Mouse (Mus musculus) gastrocnemius, postnatal 4 days (tissue): Measurements from ENCODE around the gene Ppp3cb. TPM values are rescaled to one million over a fixed set of nuclear protein-coding genes. Genes with fewer than 3 reads are reported as not detected.
"Not testable (repeated sequence)": the region's sequence is repeated elsewhere in the genome, so short reads cannot be mapped to it uniquely, and the experiment has no call there.

ENCODE experiments used
- DNase-seq, 2 experiments: peaks; one replicate each; pipeline ENCODE4 v3.0.0; 2021 to 2022; ENCODE audit warnings: low spot score in 2 of 2, mixed read lengths in 2 of 2
- long read RNA-seq, 2 experiments: library from polyadenylated mRNA; stranded (forward); transcript quantifications; one replicate each; pipeline ENCODE4 v2.0.0; 2021
- total RNA-seq, 2 experiments: library from RNA; stranded (reverse); gene quantifications; 2 replicates each; pipeline ENCODE4 v1.2.3; 2021

The Ppp3cb gene
- 100 to 1,000 TPM; 116 to 125 TPM for total RNA-seq
- long read RNA-seq, experiment 1, transcript Ppp3cb-205 (14 exons, 3,298 nt): minor isoform, 8 of 50 reads
- long read RNA-seq, experiment 1, transcript Ppp3cb-202 (14 exons, 3,831 nt): major isoform, 17 of 50 reads
- long read RNA-seq, experiment 1, partial matches to known transcripts: 0 of 50 reads
- long read RNA-seq, experiment 1, other reads (novel, unspliced or antisense): 21 of 50 reads
- long read RNA-seq, experiment 2, transcript Ppp3cb-205 (14 exons, 3,298 nt): minor isoform, 11 of 67 reads
- long read RNA-seq, experiment 2, transcript Ppp3cb-202 (14 exons, 3,831 nt): major isoform, 16 of 67 reads
- long read RNA-seq, experiment 2, partial matches to known transcripts: 3 of 67 reads
- long read RNA-seq, experiment 2, other reads (novel, unspliced or antisense): 32 of 67 reads

DNA sequence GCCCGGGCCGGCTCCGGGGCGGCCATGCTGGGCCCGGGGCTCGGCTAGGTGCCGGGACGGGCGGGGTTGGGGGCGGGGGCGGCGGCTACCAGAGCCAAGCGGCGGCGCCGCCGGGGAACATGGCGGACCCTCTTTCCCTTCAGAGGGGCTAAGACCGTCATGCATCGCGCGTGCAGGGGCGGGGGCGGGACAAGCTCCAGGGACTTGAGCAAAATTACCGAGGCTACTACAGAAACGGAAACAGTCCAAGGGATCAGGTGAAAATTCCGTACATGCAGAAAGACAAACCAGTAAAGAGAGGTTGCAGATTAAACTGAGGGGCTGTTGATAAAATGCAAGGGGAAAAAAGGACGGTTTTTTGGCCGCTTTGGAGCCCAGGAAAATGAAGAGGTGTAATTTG is at the start of gene Ppp3cb:
Gene Ppp3cb, minus strand, starts transcription at position 159 of the 400 bp plus-strand sequence.
- peak; percentile 70 to 84 for DNase-seq

GRCm38 (mm10) chr14:20595781-20596180 is 49.4 kb upstream of the Ppp3cb start:
- DNase-seq: no peak

DNA sequence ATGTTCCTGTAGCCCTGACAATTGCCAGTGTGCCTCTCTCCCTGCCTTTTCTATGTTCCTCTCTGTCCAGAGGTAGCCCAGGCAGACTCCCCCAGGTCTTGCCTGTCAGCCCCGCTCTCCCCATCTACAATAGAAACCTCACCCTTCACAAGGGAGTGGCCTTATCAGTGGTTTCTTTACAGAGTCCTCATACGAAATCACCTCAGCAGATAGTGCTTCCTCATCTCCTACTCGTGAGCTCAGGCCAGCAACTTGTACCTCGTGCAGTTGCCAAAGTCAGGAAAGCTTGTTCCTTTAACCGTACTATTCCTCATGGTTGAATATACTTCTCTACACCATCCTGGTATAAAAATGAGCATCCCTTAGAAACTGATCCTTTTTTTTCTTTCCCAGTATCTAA is 41.1 kb upstream of the Ppp3cb start:
- no peak for DNase-seq

DNA sequence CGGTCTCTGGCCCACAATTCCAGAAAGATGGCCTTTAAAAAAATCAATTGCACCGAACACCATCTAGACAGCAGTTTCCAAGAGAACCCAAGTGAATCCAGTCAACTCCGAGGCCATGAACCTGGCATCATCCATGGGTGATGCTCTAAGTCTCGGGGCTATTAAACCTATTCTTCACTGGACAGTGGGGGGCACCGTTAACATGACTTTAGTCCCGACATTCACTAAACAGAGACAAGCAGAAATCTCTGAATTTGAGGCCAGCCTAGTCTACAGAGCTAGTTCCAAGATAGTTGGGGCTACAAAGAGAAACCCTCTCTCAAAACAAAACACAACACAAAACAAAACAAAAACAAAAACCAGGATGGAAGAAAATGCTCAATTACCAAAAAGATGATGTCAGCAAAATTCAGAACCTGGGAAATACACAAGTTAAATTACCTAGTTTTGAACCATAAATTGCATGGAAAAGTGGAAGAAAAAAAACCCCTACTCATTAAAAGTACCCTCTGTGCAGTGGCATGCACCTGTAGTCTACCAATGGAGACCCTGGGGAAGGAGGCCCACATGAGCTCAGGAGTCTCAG is 32.5 kb upstream of the Ppp3cb start:
- no peak for DNase-seq

- peak; percentile 26 to 68 for DNase-seq
Observed at GRCm38 (mm10) chr14:20576179-20576578, 29.8 kb upstream of the Ppp3cb start.

- DNase-seq: not testable (repeated sequence)
Observed at GRCm38 (mm10) chr14:20573196-20573595, 26.8 kb upstream of the Ppp3cb start.

- DNase-seq: no peak
Observed at GRCm38 (mm10) chr14:20565256-20566021, 19.1 kb upstream of the Ppp3cb start.

GRCm38 (mm10) chr14:20564692-20565091 is 18.3 kb upstream of the Ppp3cb start:
- DNase-seq: no peak

GRCm38 (mm10) chr14:20561897-20562296 is 15.5 kb upstream of the Ppp3cb start:
- DNase-seq: no peak

GRCm38 (mm10) chr14:20550136-20550535 is 3.8 kb upstream of the Ppp3cb start:
- no peak for DNase-seq

DNA sequence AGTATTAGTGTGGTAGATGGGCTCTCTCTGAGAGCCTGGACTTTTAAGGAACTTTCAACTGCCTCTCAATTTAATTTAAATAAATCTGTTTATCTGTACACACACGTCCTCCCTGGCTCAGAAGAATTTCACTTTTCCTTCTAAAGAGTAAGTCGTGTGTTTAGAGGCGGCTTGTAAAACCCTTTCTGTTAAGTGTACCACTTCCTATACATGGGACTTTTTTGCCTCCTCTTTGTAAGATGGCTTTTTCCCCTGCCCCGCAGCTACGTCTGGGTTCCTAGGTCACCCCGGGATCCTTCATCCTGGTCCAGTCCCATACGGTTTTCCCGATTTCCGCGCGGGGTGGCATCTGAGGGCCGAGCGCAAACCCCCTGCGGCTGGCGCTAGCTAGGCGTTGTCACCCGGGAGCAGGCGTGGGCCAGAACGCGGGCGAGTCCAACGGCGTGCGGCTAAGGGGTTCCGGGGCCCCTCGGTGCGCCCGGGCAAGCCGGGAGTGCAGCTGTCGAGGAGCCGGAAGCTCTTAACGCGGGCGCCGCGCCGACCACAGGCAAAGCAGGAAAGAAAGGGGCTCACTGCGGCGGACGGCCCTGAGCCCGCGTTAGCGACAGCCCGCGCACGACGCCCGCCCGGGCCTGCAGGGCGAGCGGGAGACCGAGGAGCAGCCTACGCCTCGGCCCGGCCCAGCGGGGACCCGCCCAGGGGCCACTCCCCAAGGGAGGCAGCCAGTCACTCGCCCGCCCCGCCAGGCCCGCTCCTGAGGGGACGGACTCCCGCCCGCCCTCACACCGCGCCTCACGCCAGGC is 643 bp downstream of the Ppp3cb start:
- peak; percentile 83 to 91 for DNase-seq

DNA sequence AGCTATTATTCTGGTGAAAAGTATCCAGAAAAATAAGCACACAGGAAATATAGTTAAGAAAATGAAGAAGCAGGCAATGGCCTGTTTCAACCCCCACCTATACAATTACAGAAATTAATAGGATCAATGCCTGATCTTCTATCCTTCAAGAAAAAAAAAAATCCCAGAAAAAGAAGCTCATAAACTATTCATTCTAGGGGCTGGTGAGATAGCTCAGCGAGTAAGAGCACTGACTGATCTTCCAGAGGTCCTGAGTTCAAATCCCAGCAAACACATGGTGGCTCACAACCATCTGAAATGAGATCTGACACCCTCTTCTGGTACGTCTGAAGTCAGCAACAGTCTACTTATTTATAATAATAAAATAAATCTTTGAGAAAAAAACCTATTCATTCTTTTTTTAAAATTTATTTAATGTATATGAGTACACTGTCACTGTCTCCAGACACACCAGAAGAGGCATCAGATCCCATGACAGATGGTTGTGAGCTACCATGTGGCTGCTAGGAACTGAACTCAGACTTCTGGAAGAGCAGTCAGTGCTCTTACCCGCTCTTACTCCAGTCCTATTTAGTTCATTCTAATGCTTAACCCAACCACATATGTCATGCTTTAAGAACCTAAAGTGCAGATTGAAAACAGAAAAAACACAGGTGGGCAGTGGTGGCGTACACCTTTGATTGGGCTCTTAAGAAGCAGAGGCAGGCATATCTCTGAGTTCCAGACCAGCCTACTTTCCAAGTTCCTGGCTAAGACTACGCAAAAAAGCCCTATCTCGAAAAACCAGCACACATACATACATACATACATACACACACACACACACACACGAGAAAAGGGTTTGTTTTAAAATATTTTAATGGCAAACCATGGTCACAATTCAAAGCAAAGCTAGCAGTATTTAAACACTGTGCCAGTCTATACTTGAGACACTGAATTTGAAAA is 1.6 kb downstream of the Ppp3cb start:
- no peak for DNase-seq

GRCm38 (mm10) chr14:20529643-20530042 is 16.7 kb downstream of the Ppp3cb start:
- DNase-seq: no peak

DNA sequence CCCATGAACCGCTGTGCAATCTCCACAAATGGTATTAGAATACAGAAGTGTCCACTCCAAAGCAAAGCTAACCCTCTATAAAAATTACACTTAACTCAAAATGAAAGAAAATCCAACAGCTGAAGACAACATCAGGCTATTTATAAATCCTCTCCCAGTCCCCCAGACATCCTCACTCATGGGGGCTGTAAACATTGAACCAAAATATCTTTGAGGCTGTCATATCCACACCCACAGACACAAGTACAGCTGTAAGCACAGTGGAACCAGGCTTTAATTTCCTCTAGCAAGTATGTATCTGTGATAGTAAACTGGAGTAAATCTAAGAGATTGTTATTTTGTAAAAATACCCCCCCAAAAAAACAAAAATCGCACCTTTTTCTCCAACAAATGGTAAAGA is 26.2 kb downstream of the Ppp3cb start:
- no peak for DNase-seq

DNA sequence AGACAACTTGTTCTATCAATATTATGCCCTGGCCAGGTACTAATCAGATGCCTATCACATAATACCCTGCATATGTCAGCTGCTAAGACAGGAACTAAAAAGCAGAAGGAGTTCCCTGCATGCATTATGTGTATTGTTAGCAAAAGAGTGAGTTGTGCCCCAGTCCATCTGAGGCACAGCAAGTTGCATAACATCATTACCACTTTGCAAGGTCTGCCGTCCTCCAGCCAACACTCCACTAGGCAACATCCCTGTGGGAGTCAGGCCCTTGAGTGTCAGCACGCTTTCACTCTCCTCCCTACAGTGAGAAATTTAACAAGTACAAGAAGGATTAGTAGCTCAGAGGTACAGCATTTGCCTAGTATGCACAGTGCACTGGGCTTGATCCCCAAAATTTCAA is 37.9 kb downstream of the Ppp3cb start:
- DNase-seq: no peak

GRCm38 (mm10) chr14:20502966-20503365 is 43.4 kb downstream of the Ppp3cb start:
- DNase-seq: no peak

GRCm38 (mm10) chr14:20499982-20500381 is 46.4 kb downstream of the Ppp3cb start:
- DNase-seq: no peak

DNA sequence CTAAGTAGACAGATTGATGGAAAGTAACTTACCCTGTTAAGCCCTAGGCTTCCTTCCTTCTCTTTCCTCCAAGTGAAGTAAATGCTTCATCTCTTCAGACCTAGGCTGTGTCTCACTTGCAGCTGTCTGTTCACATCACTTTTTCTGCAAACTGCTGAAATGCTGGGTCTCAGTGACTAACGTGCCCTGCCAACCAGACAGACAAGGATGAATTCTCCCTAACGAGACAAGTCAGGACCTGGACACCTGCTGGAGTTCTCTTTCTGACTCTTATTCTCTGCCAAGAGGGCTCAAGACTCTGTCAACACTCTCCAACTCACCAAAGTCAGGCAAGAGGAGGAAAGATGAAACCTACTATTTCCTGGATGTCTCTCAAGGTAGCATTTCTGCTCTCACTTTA is 49.8 kb downstream of the Ppp3cb start, which contains the start of gene Mss51:
Gene Mss51, minus strand, starts transcription at position 299 of the 400 bp plus-strand sequence.
- DNase-seq: no peak

DNA sequence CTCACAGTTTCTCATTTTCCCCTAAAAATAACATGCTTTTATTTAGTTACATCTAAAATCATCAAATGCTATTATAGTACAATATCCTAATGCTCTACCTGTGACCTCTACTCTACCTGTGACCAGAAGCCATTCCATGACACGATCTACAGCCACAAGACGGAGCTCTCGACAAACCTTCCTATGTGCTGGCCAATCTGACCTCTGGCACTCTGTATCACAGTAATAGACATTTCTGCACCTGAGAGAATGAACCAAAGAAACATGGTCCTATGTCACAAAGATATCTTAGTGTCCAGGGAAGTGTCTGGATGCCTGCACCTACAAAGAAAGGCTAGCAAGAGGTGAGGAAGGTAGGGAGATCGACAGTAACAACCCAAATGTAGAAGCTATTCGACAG is 60.3 kb downstream of the Ppp3cb start:
- DNase-seq: no peak
